44 mouse cellular contexts compared by ENCODE assay signal in the genomic region with DNA sequence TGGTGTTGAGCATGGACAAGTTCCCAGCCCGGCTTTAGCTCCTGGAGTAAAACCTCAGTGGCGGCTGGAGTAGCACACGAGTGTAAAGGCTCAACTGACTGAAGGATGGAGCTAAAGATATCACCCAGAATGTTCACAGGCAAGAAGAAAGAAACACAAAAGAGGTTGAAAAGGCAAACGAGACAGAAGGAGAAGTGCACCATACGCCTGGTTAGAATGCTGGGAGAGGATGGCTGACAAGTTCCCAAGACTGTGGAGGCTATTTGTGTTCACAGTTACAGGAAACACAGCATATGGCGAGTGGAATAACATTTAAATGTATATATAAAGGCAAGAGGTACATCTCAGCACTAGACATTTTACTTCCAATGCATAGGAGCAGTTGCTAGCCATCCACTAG. TPM values are rescaled to one million over a fixed set of nuclear protein-coding genes. Genes with fewer than 3 reads are reported as not detected.
"Had no signal": no experiment of that assay in that cellular context is flagged by ENCODE, and none has a peak within 500 bp of the region (broad histone marks: within the 10 kb centered on the region; RNA-seq: fewer than 3 reads in every experiment).

No protein-coding gene starts in this region.

- H3K9ac ChIP-seq: heart, embryonic 12.5 days; heart, embryonic 13.5 days; heart, embryonic 15.5 days; hindbrain, embryonic 12.5 days; hindbrain, embryonic 13.5 days; hindbrain, embryonic 14.5 days; hindbrain, embryonic 15.5 days; intestine, embryonic 15.5 days; kidney, embryonic 15.5 days had no signal

- H3K4me3 ChIP-seq: heart, embryonic 12.5 days; heart, embryonic 13.5 days; heart, embryonic 15.5 days; hindbrain, embryonic 10.5 days; hindbrain, embryonic 12.5 days; hindbrain, embryonic 13.5 days; hindbrain, embryonic 15.5 days; intestine, embryonic 15.5 days; kidney, embryonic 15.5 days; layer of hippocampus, adult 2 months; left cerebral cortex, adult 2 months had no signal

- H3K27me3 ChIP-seq: heart, embryonic 12.5 days; heart, embryonic 13.5 days; heart, embryonic 15.5 days; hindbrain, embryonic 12.5 days; hindbrain, embryonic 13.5 days; hindbrain, embryonic 15.5 days; intestine, embryonic 15.5 days; kidney, embryonic 15.5 days had no signal

- H3K4me1 ChIP-seq: heart, embryonic 12.5 days; heart, embryonic 13.5 days; heart, embryonic 15.5 days; hindbrain, embryonic 10.5 days; hindbrain, embryonic 12.5 days; hindbrain, embryonic 13.5 days; hindbrain, embryonic 15.5 days; intestine, embryonic 15.5 days; kidney, embryonic 15.5 days had no signal

- H3K9me3 ChIP-seq: heart, embryonic 12.5 days; heart, embryonic 13.5 days; heart, embryonic 15.5 days; hindbrain, embryonic 10.5 days; hindbrain, embryonic 12.5 days; hindbrain, embryonic 13.5 days; hindbrain, embryonic 15.5 days; intestine, embryonic 15.5 days; kidney, embryonic 15.5 days had no signal

- DNase-seq: heart, postnatal 10 days; heart, postnatal 14 days; heart, postnatal 36 days; heart, postnatal 4 days; kidney, adult 11 months; kidney, adult 18-20 months; kidney, adult 2 months; kidney, adult 8-10 months; kidney, adult 9 months; kidney, postnatal 10 days; kidney, postnatal 14 days; kidney, postnatal 25 days; kidney, postnatal 36 days; kidney, postnatal 4 days; layer of hippocampus, adult 9-11 months; layer of hippocampus, postnatal 36 days had no signal

- H3K27ac ChIP-seq: heart, embryonic 13.5 days; heart, embryonic 15.5 days; hindbrain, embryonic 10.5 days; hindbrain, embryonic 12.5 days; hindbrain, embryonic 13.5 days; hindbrain, embryonic 14.5 days; hindbrain, embryonic 15.5 days; hindbrain, postnatal 0 days; intestine, embryonic 15.5 days; kidney, embryonic 15.5 days; kidney, postnatal 0 days; layer of hippocampus, adult 2 months; left cerebral cortex, adult 2 months had no signal

- ATAC-seq: hindbrain, embryonic 16.5 days; hindbrain, postnatal 0 days; inflammation-experienced regulatory T-cells, adult 6 months; intestine, embryonic 15.5 days; intestine, embryonic 16.5 days; intestine, postnatal 0 days had no signal

- H3K4me2 ChIP-seq: heart, embryonic 12.5 days; heart, embryonic 13.5 days; heart, embryonic 15.5 days; hindbrain, embryonic 12.5 days; hindbrain, embryonic 13.5 days; hindbrain, embryonic 14.5 days; hindbrain, embryonic 15.5 days; intestine, embryonic 15.5 days; kidney, embryonic 15.5 days had no signal

RNA-seq across cellular contexts. Expression of gene Fndc4, which starts 22.9 kb away (rescaled TPM):
- polyA plus RNA-seq: inflammation-experienced regulatory T-cells, adult 6 months had no signal

RNA-seq across cellular contexts. Expression of gene Gckr, which starts 24.2 kb away (rescaled TPM):
- total RNA-seq: heart, postnatal 10 days; heart, postnatal 14 days; heart, postnatal 25 days; heart, postnatal 36 days; heart, postnatal 4 days; layer of hippocampus, adult 18-20 months; layer of hippocampus, adult 2 months; left cerebral cortex, adult 18-20 months; left cerebral cortex, adult 2 months had no signal
- polyA plus RNA-seq: heart, embryonic 14.5 days; hindbrain, embryonic 10.5 days; hindbrain, embryonic 11.5 days; hindbrain, embryonic 12.5 days; kidney, postnatal 0 days had no signal

RNA-seq across cellular contexts. Expression of gene Gm9970, which starts 32.0 kb away (rescaled TPM):
- total RNA-seq: heart, postnatal 14 days; heart, postnatal 25 days; heart, postnatal 36 days; heart, postnatal 4 days; hematopoietic stem cell, adult 5-6 weeks; layer of hippocampus, adult 18-20 months; layer of hippocampus, postnatal 10 days; layer of hippocampus, postnatal 14 days; layer of hippocampus, postnatal 25 days; layer of hippocampus, postnatal 36 days; left cerebral cortex, adult 18-20 months; left cerebral cortex, adult 2 months had no signal
- polyA plus RNA-seq: hindbrain, embryonic 13.5 days; inflammation-experienced regulatory T-cells, adult 6 months; intestine, embryonic 15.5 days; large intestine, adult 2 months had no signal
